Mouse (Mus musculus): Measurements from ENCODE around the gene Bcas3. TPM values are rescaled to one million over a fixed set of nuclear protein-coding genes. Genes with fewer than 3 reads are reported as not detected.

The Bcas3 gene
- polyA plus RNA-seq, 1 experiment from 2014 or later, result 28.2 TPM

GRCm38 (mm10) chr11:85827342-85827741 is 474.4 kb downstream of the Bcas3 start:
- Histone ChIP-seq H3K27ac (peak overlapping the region; percentile 84), H3K4me1 (peaks cover 92% of the 10 kb centered on the region), H3K36me3 (no peaks in the 10 kb centered on the region), H3K9me3 (replicated peaks) (no peaks in the 10 kb centered on the region), H3K9ac (no peak overlapping the region), H3K4me2 (0 out of 2 replicates have a peak overlapping the region, but pooled peaks have one; percentile 4), H3K4me3 (replicated peaks) (no peak overlapping the region), H3K27me3 (peaks cover 54% of the 10 kb centered on the region)
- WGBS, result 30% methylated on average over 9 of the region's 9 CpGs
- peak; percentile 9; the same call in 1 of the 2 replicates for ATAC-seq (replicated peaks; ENCODE audit: low FRiP score)

- Histone ChIP-seq H3K27me3 (peaks cover 65% of the 10 kb centered on the region), H3K27ac (peak overlapping the region; percentile 94), H3K9me3 (replicated peaks) (no peaks in the 10 kb centered on the region), H3K4me3 (replicated peaks) (peak overlapping the region; percentile 75), H3K36me3 (no peaks in the 10 kb centered on the region), H3K4me2 (peak overlapping the region; percentile 92), H3K9ac (peak overlapping the region; percentile 87), H3K4me1 (peaks cover 86% of the 10 kb centered on the region)
- ATAC-seq (replicated peaks; ENCODE audit: low FRiP score), result no peak
- 19% methylated on average over 36 of the region's 38 CpGs for WGBS
Measured at GRCm38 (mm10) chr11:85828691-85829519, 475.9 kb downstream of the Bcas3 start.

DNA sequence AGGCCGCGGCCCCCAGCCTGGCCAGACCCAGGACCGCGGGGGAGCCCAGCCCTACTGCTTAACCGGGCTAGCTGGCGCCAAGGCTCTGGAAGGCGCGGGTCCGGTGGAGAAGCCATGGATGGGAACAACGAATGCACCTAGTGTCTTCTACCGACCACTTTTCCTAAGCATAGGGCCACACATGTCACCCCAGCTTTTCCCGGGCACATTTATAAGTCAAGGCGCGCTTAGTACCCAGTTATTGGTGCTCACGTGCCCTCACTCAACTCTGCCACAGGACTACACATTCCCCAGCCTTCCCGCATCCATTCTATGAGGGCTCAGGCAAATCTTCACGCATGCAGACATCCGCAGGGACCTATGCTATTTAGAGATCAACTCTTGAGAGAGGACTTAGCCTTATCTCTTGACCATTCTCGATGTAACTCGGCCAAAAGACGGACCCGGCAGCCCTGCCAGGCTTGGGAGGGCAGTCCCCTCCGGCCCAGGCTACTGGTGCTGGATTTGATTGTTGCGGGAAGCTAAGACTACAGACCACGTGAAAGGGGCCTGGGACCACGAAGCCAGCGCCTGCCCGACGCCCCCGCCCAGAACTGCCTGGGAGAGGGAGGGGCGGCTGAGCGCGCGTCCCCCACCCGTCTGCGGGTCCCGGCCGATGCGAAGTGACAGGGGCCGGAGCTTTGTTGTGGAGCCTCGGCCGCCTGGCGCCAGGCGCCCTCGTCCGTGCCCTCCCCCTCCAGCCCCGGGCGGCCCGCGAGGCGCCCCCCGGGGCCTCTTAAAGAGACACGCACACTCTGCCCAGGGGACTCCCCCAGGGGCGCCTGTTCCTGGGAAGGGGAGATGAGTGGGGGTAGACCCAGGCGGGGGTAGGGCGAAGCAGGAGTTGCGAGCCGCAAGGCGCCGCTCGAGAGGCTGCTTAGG is 476.8 kb downstream of the Bcas3 start:
- peak overlapping the region; percentile 92 for H3K4me2 ChIP-seq
- H3K9ac ChIP-seq, result peak overlapping the region; percentile 87
- peak overlapping the region; percentile 94 for H3K27ac ChIP-seq
- no peaks in the 10 kb centered on the region for H3K9me3 ChIP-seq (replicated peaks)
- peaks cover 80% of the 10 kb centered on the region for H3K4me1 ChIP-seq
- H3K4me3 ChIP-seq (replicated peaks), result peak overlapping the region; percentile 75
- H3K36me3 ChIP-seq, result 0 out of 2 replicates have a peak, but pooled peaks cover 2% of the 10 kb centered on the region
- H3K27me3 ChIP-seq, result peaks cover 70% of the 10 kb centered on the region
- ATAC-seq (replicated peaks; ENCODE audit: low FRiP score), result peak; percentile 23
- WGBS, result 2% methylated on average over 61 of the region's 61 CpGs

DNA sequence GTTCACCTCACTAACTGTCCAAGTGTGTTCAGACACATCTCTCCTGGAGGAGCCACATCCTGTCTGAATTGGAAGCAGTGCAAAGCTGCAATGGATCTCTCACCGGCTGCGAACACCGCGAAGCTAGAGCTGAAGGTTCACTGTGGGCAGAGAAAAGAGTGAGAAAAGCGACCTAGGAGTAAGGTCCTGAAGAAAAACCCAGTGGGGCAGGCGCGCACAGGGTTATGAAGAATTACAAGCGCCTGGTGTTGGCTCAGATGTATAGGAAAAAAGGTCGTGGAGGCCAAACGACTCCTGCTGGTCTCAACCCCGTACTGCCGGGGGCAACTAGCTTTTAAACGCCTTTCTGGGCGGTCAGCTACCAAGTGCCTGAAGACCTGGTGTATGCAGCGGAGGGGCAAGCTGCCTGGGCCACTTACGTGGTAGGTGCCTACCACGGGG is 478.0 kb downstream of the Bcas3 start:
- Histone ChIP-seq H3K4me1 (peaks cover 71% of the 10 kb centered on the region), H3K27me3 (peaks cover 81% of the 10 kb centered on the region), H3K4me2 (peak overlapping the region; percentile 92), H3K4me3 (replicated peaks) (peak overlapping the region; percentile 75), H3K27ac (peak overlapping the region; percentile 94), H3K9ac (peak overlapping the region; percentile 87), H3K9me3 (replicated peaks) (no peaks in the 10 kb centered on the region), H3K36me3 (0 out of 2 replicates have a peak, but pooled peaks cover 5% of the 10 kb centered on the region)
- WGBS, result 6% methylated on average over 17 of the region's 17 CpGs
- no peak for ATAC-seq (replicated peaks; ENCODE audit: low FRiP score)

GRCm38 (mm10) chr11:85831656-85832230 is 478.8 kb downstream of the Bcas3 start:
- no peaks in the 10 kb centered on the region for H3K9me3 ChIP-seq (replicated peaks)
- no peak for ATAC-seq (replicated peaks; ENCODE audit: low FRiP score)
- peak overlapping the region; percentile 75 for H3K4me3 ChIP-seq (replicated peaks)
- 0 out of 2 replicates have a peak, but pooled peaks cover 5% of the 10 kb centered on the region for H3K36me3 ChIP-seq
- peak overlapping the region; percentile 94 for H3K27ac ChIP-seq
- H3K9ac ChIP-seq, result peak overlapping the region; percentile 87
- peak overlapping the region; percentile 92 for H3K4me2 ChIP-seq
- H3K4me1 ChIP-seq, result peaks cover 70% of the 10 kb centered on the region
- under 1% methylated on average over 33 of the region's 33 CpGs for WGBS
- H3K27me3 ChIP-seq, result peaks cover 88% of the 10 kb centered on the region

- peaks cover 69% of the 10 kb centered on the region for H3K4me1 ChIP-seq
- 0 out of 2 replicates have a peak, but pooled peaks cover 5% of the 10 kb centered on the region for H3K36me3 ChIP-seq
- H3K4me2 ChIP-seq, result peak within 1 kb of the TSS; percentile 92
- under 1% methylated on average over 46 of the region's 52 CpGs for WGBS
- peak within 1 kb of the TSS; percentile 94 for H3K27ac ChIP-seq
- peak; percentile 91 for ATAC-seq (replicated peaks; ENCODE audit: low FRiP score)
- no peaks in the 10 kb centered on the region for H3K9me3 ChIP-seq (replicated peaks)
- H3K9ac ChIP-seq, result peak within 1 kb of the TSS; percentile 87
- peaks cover 88% of the 10 kb centered on the region for H3K27me3 ChIP-seq
- peak within 1 kb of the TSS; percentile 75 for H3K4me3 ChIP-seq (replicated peaks)
Measured at GRCm38 (mm10) chr11:85832231-85832924, 479.4 kb downstream of the Bcas3 start, which contains the start of gene Tbx2. Tbx2 (plus strand) TSS chr11:85832551.

DNA sequence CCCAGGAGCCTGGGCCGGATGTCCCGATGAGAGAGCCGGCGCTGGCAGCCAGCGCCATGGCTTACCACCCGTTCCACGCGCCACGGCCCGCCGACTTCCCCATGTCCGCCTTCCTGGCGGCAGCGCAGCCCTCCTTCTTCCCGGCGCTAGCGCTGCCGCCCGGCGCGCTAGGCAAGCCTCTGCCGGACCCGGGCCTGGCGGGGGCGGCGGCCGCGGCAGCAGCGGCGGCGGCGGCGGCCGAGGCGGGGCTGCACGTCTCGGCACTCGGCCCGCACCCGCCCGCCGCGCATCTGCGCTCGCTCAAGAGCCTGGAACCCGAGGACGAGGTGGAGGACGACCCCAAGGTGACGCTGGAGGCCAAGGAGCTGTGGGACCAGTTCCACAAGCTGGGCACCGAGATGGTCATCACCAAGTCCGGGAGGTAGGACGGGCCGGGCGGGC is 480.1 kb downstream of the Bcas3 start:
- Histone ChIP-seq H3K27ac (peak overlapping the region; percentile 92), H3K9me3 (replicated peaks) (no peaks in the 10 kb centered on the region), H3K9ac (peak overlapping the region; percentile 87), H3K27me3 (peaks cover 88% of the 10 kb centered on the region), H3K4me1 (peaks cover 70% of the 10 kb centered on the region), H3K36me3 (0 out of 2 replicates have a peak, but pooled peaks cover 5% of the 10 kb centered on the region), H3K4me3 (replicated peaks) (peak overlapping the region; percentile 75), H3K4me2 (peak overlapping the region; percentile 92)
- WGBS, result under 1% methylated on average over 36 of the region's 54 CpGs
- ATAC-seq (replicated peaks; ENCODE audit: low FRiP score), result no peak

DNA sequence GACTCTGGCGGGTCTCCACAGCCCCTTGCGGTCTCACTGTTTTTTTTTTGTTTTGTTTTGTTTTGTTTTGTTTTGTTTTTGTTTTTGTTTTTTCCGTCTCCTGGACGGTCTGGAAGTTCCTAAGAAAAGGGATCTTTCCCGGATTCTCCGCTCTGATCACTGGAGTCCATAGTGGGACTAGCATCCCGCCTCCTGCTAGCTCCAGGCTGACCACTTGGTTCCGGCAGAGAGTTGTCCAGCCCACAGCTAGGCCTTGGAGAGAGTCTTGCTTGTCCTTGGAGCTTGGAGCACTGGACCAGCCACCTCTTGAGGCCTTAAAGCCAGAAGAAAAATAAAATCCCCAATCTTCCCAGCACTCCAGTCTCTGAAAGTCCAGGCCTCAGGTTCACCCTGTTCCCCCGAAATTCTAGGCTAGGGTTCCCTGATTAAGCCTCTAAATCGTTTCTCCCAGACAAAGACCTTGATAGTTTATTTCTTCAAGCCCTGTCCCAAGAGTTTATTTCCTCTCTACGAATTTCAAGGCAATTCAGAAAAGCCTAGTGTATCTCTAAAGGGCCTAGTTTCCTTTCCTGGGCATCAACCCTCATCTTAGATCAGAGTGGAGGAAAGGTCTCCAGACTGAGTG is 480.9 kb downstream of the Bcas3 start:
- 6% methylated on average over 11 of the region's 11 CpGs for WGBS

GRCm38 (mm10) chr11:85834386-85834931 is 481.5 kb downstream of the Bcas3 start:
- 0 out of 2 replicates have a peak, but pooled peaks cover 5% of the 10 kb centered on the region for H3K36me3 ChIP-seq
- peaks cover 90% of the 10 kb centered on the region for H3K27me3 ChIP-seq

More for the DNA sequence above, 480.9 kb downstream of the Bcas3 start:
- Histone ChIP-seq H3K36me3 (0 out of 2 replicates have a peak, but pooled peaks cover 5% of the 10 kb centered on the region), H3K9me3 (replicated peaks) (no peaks in the 10 kb centered on the region), H3K4me2 (peak overlapping the region; percentile 92), H3K27me3 (peaks cover 90% of the 10 kb centered on the region), H3K4me1 (peaks cover 68% of the 10 kb centered on the region), H3K9ac (peak overlapping the region; percentile 87), H3K27ac (peak overlapping the region; percentile 92), H3K4me3 (replicated peaks) (peak overlapping the region; percentile 75)
- no peak for ATAC-seq (replicated peaks; ENCODE audit: low FRiP score)

DNA sequence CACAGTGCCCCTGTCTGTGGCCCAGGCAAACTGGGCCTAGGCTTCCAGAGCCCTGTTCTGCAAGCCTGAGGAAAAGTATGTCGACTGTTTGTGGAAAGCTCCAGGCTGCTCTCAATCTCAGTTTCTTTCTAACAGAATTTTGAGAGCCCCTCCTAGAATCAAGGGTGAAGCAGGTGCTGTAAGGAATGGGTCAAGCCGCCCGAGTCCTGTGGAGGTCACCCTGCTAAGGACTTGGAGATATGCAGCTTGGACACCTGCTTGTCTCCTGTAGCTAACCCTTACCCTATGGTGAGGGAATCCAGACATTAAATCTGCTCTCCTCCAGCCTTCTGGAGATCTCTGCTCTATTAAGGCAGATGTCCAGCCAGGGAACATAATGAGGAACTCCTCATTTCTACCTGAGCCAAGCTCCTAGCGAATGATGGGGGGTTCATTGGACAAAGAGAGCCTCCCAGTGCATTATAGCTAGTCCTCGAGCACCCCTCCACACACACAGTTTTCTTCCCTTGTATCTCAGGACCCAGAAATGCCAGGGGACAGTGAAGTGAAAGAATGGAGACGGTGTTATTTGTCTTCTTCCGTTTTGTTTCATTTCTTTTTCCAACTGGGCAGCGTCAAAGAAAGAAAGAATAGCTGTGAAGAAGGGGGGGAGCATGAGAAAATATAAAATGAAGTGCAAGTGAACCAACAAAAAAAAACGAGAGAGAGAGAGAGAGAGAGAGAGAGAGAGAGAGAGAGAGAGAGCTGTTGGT is 482.2 kb downstream of the Bcas3 start:
- Histone ChIP-seq H3K9me3 (replicated peaks) (no peaks in the 10 kb centered on the region), H3K4me2 (peak overlapping the region; percentile 92), H3K27me3 (peaks cover 90% of the 10 kb centered on the region), H3K9ac (peak overlapping the region; percentile 87), H3K36me3 (0 out of 2 replicates have a peak, but pooled peaks cover 5% of the 10 kb centered on the region), H3K27ac (peak overlapping the region; percentile 92), H3K4me3 (replicated peaks) (peak overlapping the region; percentile 75), H3K4me1 (peaks cover 64% of the 10 kb centered on the region)
- WGBS, result 12% methylated on average over 9 of the region's 9 CpGs
- ATAC-seq (replicated peaks; ENCODE audit: low FRiP score), result no peak

More at GRCm38 (mm10) chr11:85834386-85834931, 481.5 kb downstream of the Bcas3 start:
- ATAC-seq (replicated peaks; ENCODE audit: low FRiP score), result no peak
- Histone ChIP-seq H3K9ac (peak overlapping the region; percentile 87), H3K9me3 (replicated peaks) (no peaks in the 10 kb centered on the region), H3K4me2 (peak overlapping the region; percentile 92), H3K4me1 (peaks cover 64% of the 10 kb centered on the region), H3K4me3 (replicated peaks) (peak overlapping the region; percentile 75), H3K27ac (peak overlapping the region; percentile 92)
- WGBS, result 4% methylated on average over 17 of the region's 17 CpGs

Measured in kidney, embryonic 15.5 days (tissue).